Mouse (Mus musculus) MEL (cell line): ENCODE data around the gene Rhob. TPM values are rescaled to one million over a fixed set of nuclear protein-coding genes. Genes with fewer than 3 reads are reported as not detected.

Experiments used
- DNase-seq: peaks from one replicate; pipeline ENCODE4 v3.0.0; 2011; ENCODE audit warnings: low read depth, low spot score
- H3K27ac ChIP-seq: 2 replicates; pipeline ENCODE4 v1.5.1; 2012; ENCODE audit warnings: low read depth, mild to moderate bottlenecking, control low read depth, low read length, moderate library complexity; ENCODE audit not compliant: control insufficient read depth
- H3K27me3 ChIP-seq, 2 experiments: fragments of 150-350 bp in 1 of 2; sonication (generic) in 1 of 2; 2 replicates each; pipeline ENCODE4 v1.6.1; 2012; ENCODE audit warnings: low read length in 2 of 2, mild to moderate bottlenecking in 2 of 2, improper control_type of control experiment in 1 of 2, moderate library complexity in 1 of 2; ENCODE audit not compliant: insufficient read depth in 2 of 2, control insufficient read depth in 1 of 2
- H3K36me3 ChIP-seq, 2 experiments: 2 replicates each; pipeline ENCODE4 v1.6.1; 2012 to 2014; ENCODE audit warnings: low read length in 2 of 2, improper control_type of control experiment in 1 of 2, inconsistent platforms in 1 of 2, mild to moderate bottlenecking in 1 of 2; ENCODE audit not compliant: insufficient read depth in 2 of 2, control insufficient read depth in 1 of 2
- H3K4me1 ChIP-seq, 2 experiments: fragments of 150-350 bp in 1 of 2; sonication (generic) in 1 of 2; 2 replicates each; pipeline ENCODE4 v1.6.1; 2012; ENCODE audit warnings: low read length in 2 of 2, improper control_type of control experiment in 1 of 2, mild to moderate bottlenecking in 1 of 2; ENCODE audit not compliant: insufficient read depth in 2 of 2, control insufficient read depth in 1 of 2
- H3K4me3 ChIP-seq, 2 experiments: fragments of 150-350 bp in 1 of 2; sonication (generic) in 1 of 2; 2 replicates each; pipeline ENCODE4 v1.5.1; 2012; ENCODE audit warnings: low read depth in 2 of 2, low read length in 2 of 2, mild to moderate bottlenecking in 2 of 2, moderate library complexity in 2 of 2, control low read depth in 1 of 2, improper control_type of control experiment in 1 of 2; ENCODE audit not compliant: control insufficient read depth in 1 of 2, insufficient read depth in 1 of 2
- H3K79me2 ChIP-seq: 2 replicates; pipeline ENCODE4 v1.6.1; 2012; ENCODE audit warnings: mild to moderate bottlenecking, low read length, moderate library complexity; ENCODE audit not compliant: control insufficient read depth, poor library complexity, insufficient read depth
- H3K9ac ChIP-seq: 2 replicates; pipeline ENCODE4 v1.6.1; 2012; ENCODE audit warnings: low read depth, mild to moderate bottlenecking, control low read depth, low read length, moderate library complexity; ENCODE audit not compliant: control insufficient read depth, poor library complexity, severe bottlenecking
- H3K9me3 ChIP-seq: fragments of 150-350 bp; sonication (generic); replicated peaks from 2 replicates; pipeline ENCODE4 v1.6.1; 2012; ENCODE audit warnings: mild to moderate bottlenecking, low read length, improper control_type of control experiment, moderate library complexity; ENCODE audit not compliant: insufficient read depth
- BHLHE40 ChIP-seq: IDR thresholded peaks from 2 replicates; pipeline ENCODE4 v1.6.1; 2012; ENCODE audit warnings: low read depth, mild to moderate bottlenecking, inconsistent platforms, low read length, improper control_type of control experiment, borderline replicate concordance
- CHD1 ChIP-seq: IDR thresholded peaks from 2 replicates; pipeline ENCODE4 v1.6.1; 2012; ENCODE audit warnings: low read depth, mild to moderate bottlenecking, inconsistent platforms, low read length, improper control_type of control experiment
- CTCF ChIP-seq, 3 experiments: IDR thresholded peaks in 2 of 3; conservative IDR thresholded peaks in 1 of 3; 2 replicates each; pipeline ENCODE4 v1.5.1; 2011 to 2012; ENCODE audit warnings: low read length in 3 of 3, low read depth in 2 of 3, mild to moderate bottlenecking in 2 of 3, improper control_type of control experiment in 1 of 3, inconsistent platforms in 1 of 3, mixed read lengths in 1 of 3, moderate library complexity in 1 of 3; ENCODE audit not compliant: control insufficient read depth in 1 of 3, insufficient read depth in 1 of 3, poor library complexity in 1 of 3, severe bottlenecking in 1 of 3
- ELF1 ChIP-seq: IDR thresholded peaks from 2 replicates; pipeline ENCODE4 v1.6.1; 2014; ENCODE audit warnings: low read depth, mild to moderate bottlenecking, inconsistent platforms, low read length, improper control_type of control experiment, moderate library complexity
- ETS1 ChIP-seq: IDR thresholded peaks from 2 replicates; pipeline ENCODE4 v1.6.1; 2012; ENCODE audit warnings: low read depth, mild to moderate bottlenecking, inconsistent platforms, low read length, improper control_type of control experiment, moderate library complexity
- GABPA ChIP-seq: IDR thresholded peaks from 2 replicates; pipeline ENCODE4 v1.6.1; 2012; ENCODE audit warnings: low read depth, mild to moderate bottlenecking, inconsistent platforms, low read length, improper control_type of control experiment, moderate library complexity
- JUND ChIP-seq: IDR thresholded peaks from 2 replicates; pipeline ENCODE4 v1.6.1; 2011; ENCODE audit warnings: low read depth, mild to moderate bottlenecking, improper control_type of control experiment, low read length
- MXI1 ChIP-seq: IDR thresholded peaks from 2 replicates; pipeline ENCODE4 v1.6.1; 2011; ENCODE audit warnings: mild to moderate bottlenecking, low read depth, low read length, improper control_type of control experiment
- MYB ChIP-seq: IDR thresholded peaks from 2 replicates; pipeline ENCODE4 v1.6.1; 2011; ENCODE audit warnings: mild to moderate bottlenecking, low read depth, low read length, improper control_type of control experiment
- MYC ChIP-seq: IDR thresholded peaks from 2 replicates; pipeline ENCODE4 v1.6.1; 2011; ENCODE audit warnings: low read depth, mild to moderate bottlenecking, low read length, improper control_type of control experiment, moderate library complexity
- NELFE ChIP-seq: IDR thresholded peaks from 2 replicates; pipeline ENCODE4 v1.6.1; 2011; ENCODE audit warnings: low read depth, low read length, improper control_type of control experiment
- POLR2A ChIP-seq, 2 experiments: IDR thresholded peaks; 2 replicates each; pipeline ENCODE4 v1.6.1; 2011 to 2012; ENCODE audit warnings: low read length in 2 of 2, mild to moderate bottlenecking in 2 of 2, control low read depth in 1 of 2, improper control_type of control experiment in 1 of 2, low read depth in 1 of 2, moderate library complexity in 1 of 2; ENCODE audit not compliant: control insufficient read depth in 1 of 2, insufficient read depth in 1 of 2, poor library complexity in 1 of 2
- POLR2AphosphoS2 ChIP-seq: IDR thresholded peaks from 2 replicates; pipeline ENCODE4 v1.6.1; 2011; ENCODE audit warnings: low read length, improper control_type of control experiment
- RAD21 ChIP-seq: IDR thresholded peaks from 2 replicates; pipeline ENCODE4 v1.6.1; 2011; ENCODE audit warnings: mild to moderate bottlenecking, low read depth, low read length, improper control_type of control experiment
- SMC3 ChIP-seq: IDR thresholded peaks from 2 replicates; pipeline ENCODE4 v1.6.1; 2011; ENCODE audit warnings: low read depth, low read length, improper control_type of control experiment
- TAL1 ChIP-seq: IDR thresholded peaks from 2 replicates; pipeline ENCODE4 v1.6.1; 2012; ENCODE audit warnings: mild to moderate bottlenecking, inconsistent platforms, low read length, moderate library complexity, mixed read lengths
- TBP ChIP-seq: IDR thresholded peaks from 2 replicates; pipeline ENCODE4 v1.8.0; 2011; ENCODE audit warnings: low read depth, low read length, improper control_type of control experiment
- USF1 ChIP-seq: IDR thresholded peaks from 2 replicates; pipeline ENCODE4 v1.6.1; 2014; ENCODE audit warnings: low read depth, mild to moderate bottlenecking, inconsistent platforms, low read length, improper control_type of control experiment, moderate library complexity
- ZNF384 ChIP-seq: IDR thresholded peaks from 2 replicates; pipeline ENCODE4 v1.6.1; 2012; ENCODE audit warnings: low read depth, mild to moderate bottlenecking, inconsistent platforms, low read length, improper control_type of control experiment
- polyA plus RNA-seq, 2 experiments: library from polyadenylated mRNA; stranded (reverse) in 1 of 2; unstranded in 1 of 2; fragments of >175 nt in 1 of 2; fragments of >200 nt in 1 of 2; gene quantifications; 2 replicates each; pipeline versions ENCODE4 v1.2.1 to v1.2.4; 2012; ENCODE audit warnings: low replicate concordance in 2 of 2, low read depth in 1 of 2; ENCODE audit not compliant: insufficient read length in 2 of 2, insufficient read depth in 1 of 2, missing spikeins in 1 of 2
- total RNA-seq: library from RNA; depleted of rRNA; stranded (reverse); fragments of 300-350 nt; gene quantifications from 2 replicates; pipeline ENCODE4 v1.2.3, GENCODE M21; 2012

Gene Rhob
- total and polyA plus RNA-seq, 3 experiments: 1.8 to 6.0 TPM; not detected in 1

- H3K9ac ChIP-seq: no peak overlapping the region
- DNase-seq: peak; percentile 15
- no peaks in the 10 kb centered on the region for H3K79me2 ChIP-seq
- H3K4me1 ChIP-seq: no peaks in the 10 kb centered on the region; a peak in 1 of 4 replicates
- peaks cover 4 to 5% of the 10 kb centered on the region in 2 experiments; a peak in 3 of 4 replicates for H3K27me3 ChIP-seq
- no peak overlapping the region for H3K4me3 ChIP-seq
- no peak overlapping the region for H3K27ac ChIP-seq
- H3K36me3 ChIP-seq: no peaks in the 10 kb centered on the region
- TF ChIP-seq POLR2AphosphoS2: no peak
- TF ChIP-seq ETS1: peak; percentile 29; the same call in 1 of the 2 replicates
- no peak for TF ChIP-seq GABPA
- TF ChIP-seq USF1: no peak
- TF ChIP-seq, all 39 proteins: peak for 1
- no peaks in the 10 kb centered on the region for H3K9me3 ChIP-seq
Measured at GRCm38 (mm10) chr12:8511037-8511882, 11.5 kb upstream of the Rhob start.

- no peak for TF ChIP-seq MYB
- no peak for TF ChIP-seq POLR2AphosphoS2
- 0 out of 2 replicates have a peak, but pooled peaks have one; percentile 20 for TF ChIP-seq TAL1
- no peak for TF ChIP-seq MYC
- TF ChIP-seq, all 39 proteins: peak for 1
- Histone ChIP-seq H3K27me3 (peaks cover 4 to 5% of the 10 kb centered on the region in 2 experiments; a peak in 3 of 4 replicates), H3K9me3 (no peaks in the 10 kb centered on the region), H3K27ac (no peak overlapping the region), H3K79me2 (no peaks in the 10 kb centered on the region), H3K9ac (no peak overlapping the region), H3K36me3 (no peaks in the 10 kb centered on the region), H3K4me3 (no peak overlapping the region), H3K4me1 (no peaks in the 10 kb centered on the region; a peak in 1 of 4 replicates)
- DNase-seq: no peak
Measured at GRCm38 (mm10) chr12:8510317-8510988, 10.6 kb upstream of the Rhob start.

GRCm38 (mm10) chr12:8509693-8510092 is 9.9 kb upstream of the Rhob start:
- Histone ChIP-seq H3K27me3 (peaks cover 4 to 5% of the 10 kb centered on the region in 2 experiments; a peak in 3 of 4 replicates), H3K4me3 (no peak overlapping the region), H3K9me3 (no peaks in the 10 kb centered on the region), H3K9ac (no peak overlapping the region), H3K4me1 (no peaks in the 10 kb centered on the region; a peak in 1 of 4 replicates), H3K79me2 (no peaks in the 10 kb centered on the region), H3K36me3 (no peaks in the 10 kb centered on the region), H3K27ac (no peak overlapping the region)
- no peak for DNase-seq
- no peak for TF ChIP-seq BHLHE40
- TF ChIP-seq CHD1: no peak
- TF ChIP-seq RAD21: no peak
- TF ChIP-seq MXI1: no peak
- TF ChIP-seq TAL1: no peak
- no peak for TF ChIP-seq NELFE
- TF ChIP-seq JUND: no peak
- no peak for TF ChIP-seq CTCF (IDR thresholded peaks at IDR 0.05 in 2 of 3, conservative IDR thresholded peaks at IDR 0.05 in 1 of 3; ENCODE audit: control insufficient read depth in 1 of 3, insufficient read depth in 1 of 3, low read depth in 2 of 3, low read length in 3 of 3, poor library complexity in 1 of 3, severe bottlenecking in 1 of 3)
- no peak for TF ChIP-seq TBP
- TF ChIP-seq SMC3: no peak
- TF ChIP-seq POLR2A (IDR thresholded peaks at IDR 0.05; ENCODE audit: control insufficient read depth in 1 of 2, insufficient read depth in 1 of 2, low read depth in 1 of 2, low read length in 2 of 2, poor library complexity in 1 of 2): no peak
- TF ChIP-seq ELF1: no peak
- TF ChIP-seq ZNF384: no peak
